Mouse (Mus musculus): ENCODE measurements around the gene Serbp1.
"Not testable (repeated sequence)": the region's sequence is repeated elsewhere in the genome, so short reads cannot be mapped to it uniquely, and the experiment has no call there.

Gene Serbp1

GRCm38 (mm10) chr6:67237977-67238376 lies at the start of gene Serbp1:
Gene Serbp1, plus strand, starts transcription at chr6:67238176.
- DNase-seq (ENCODE audit: low spot score in 2 of 2): no peak

DNA sequence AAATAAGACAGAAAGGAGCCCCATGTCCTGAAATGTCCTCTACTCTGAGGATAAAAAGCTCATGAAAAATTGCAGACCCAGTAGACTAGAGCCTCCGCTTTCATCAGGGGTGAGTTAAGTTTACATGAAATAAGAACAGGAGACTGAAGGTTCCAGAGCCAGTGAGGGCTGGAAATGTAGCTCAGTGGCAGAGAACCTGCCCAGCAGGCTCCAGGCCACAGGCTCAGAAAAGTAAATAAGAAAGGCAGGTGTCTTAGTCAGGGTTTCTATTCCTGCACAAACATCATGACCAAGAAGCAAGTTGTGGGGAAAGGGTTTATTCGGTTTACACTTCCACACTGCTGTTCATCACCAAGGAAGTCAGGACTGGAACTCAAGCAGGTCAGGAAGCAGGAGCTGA lies 44.4 kb upstream of the Serbp1 start:
- DNase-seq (ENCODE audit: low spot score in 2 of 2): no peak

GRCm38 (mm10) chr6:67194606-67195005 lies 43.4 kb upstream of the Serbp1 start:
- DNase-seq (ENCODE audit: low spot score in 2 of 2): no peak

- DNase-seq (ENCODE audit: low spot score in 2 of 2): no peak
These were observed 42.8 kb upstream of the Serbp1 start for GRCm38 (mm10) chr6:67195148-67195611.

DNA sequence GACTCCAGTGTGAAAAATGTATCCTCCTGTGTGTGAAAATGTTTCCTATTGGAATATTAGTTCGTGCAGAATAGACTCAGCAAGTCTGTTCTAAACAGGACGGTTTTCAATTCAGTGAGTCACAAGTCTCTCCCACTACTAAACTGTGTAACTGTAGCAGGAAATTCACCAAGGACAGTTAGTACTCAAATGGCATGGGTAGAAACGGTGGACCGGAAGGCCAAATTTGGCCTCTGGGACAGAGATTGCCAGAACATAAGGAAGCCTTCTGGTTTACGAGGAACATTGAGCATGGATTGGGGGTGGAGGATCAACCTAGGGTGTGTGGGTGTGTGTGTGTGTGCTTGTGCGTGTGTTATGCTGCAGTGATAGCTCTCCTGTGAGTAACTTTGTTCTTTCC lies 41.2 kb upstream of the Serbp1 start:
- no peak for DNase-seq (ENCODE audit: low spot score in 2 of 2)

DNA sequence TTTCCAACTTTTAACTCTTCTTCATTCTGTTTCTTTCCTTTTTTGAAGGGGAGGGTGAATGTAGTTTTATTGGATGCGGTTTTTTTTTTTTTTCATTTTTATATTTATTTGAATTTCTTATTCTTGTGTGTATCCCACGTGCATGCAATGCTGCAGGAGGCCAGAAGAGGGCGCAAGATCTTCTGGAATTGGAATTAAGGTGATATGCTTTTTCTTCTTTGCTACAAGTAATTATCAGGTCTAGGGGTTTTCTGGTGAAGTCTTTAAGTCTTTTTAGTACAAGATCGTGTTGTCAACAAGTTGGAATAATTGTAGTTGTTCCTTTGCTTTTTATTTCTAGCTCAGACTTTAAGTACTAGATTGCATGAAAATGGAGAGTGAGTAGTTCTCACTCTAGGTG lies 39.9 kb upstream of the Serbp1 start:
- peak in 1 of 2 experiments; percentile 56 for DNase-seq (ENCODE audit: low spot score in 2 of 2)

DNA sequence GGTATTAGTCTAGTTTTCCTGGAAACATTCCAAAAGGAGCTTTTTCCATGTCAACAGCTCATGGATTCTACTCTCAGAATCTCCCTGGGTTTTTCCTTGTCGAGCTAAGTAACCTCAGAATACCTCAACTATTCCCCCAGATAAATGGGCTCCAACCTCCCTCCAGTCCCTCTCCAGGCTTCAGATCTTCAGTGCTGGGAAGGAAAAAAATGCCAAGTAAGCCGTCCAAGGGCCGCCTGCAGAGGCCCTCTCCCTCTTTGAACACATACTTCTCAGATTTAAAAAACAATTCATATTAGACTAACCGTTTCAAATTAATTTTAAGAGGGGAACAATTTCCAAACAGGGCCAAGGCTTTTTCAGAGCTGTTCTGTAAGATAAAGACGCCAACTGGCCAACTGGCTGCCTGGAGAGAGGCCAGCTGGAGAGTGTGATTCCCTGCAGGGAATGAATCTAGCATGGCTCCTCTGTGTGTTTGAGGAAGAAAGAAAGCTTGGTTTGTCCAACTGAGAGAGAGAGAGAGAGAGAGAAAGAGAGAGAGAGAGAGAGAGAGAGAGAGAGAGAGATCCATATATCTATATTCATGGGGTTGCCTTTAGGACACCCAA lies 37.2 kb upstream of the Serbp1 start:
- DNase-seq (ENCODE audit: low spot score in 2 of 2): no peak

DNA sequence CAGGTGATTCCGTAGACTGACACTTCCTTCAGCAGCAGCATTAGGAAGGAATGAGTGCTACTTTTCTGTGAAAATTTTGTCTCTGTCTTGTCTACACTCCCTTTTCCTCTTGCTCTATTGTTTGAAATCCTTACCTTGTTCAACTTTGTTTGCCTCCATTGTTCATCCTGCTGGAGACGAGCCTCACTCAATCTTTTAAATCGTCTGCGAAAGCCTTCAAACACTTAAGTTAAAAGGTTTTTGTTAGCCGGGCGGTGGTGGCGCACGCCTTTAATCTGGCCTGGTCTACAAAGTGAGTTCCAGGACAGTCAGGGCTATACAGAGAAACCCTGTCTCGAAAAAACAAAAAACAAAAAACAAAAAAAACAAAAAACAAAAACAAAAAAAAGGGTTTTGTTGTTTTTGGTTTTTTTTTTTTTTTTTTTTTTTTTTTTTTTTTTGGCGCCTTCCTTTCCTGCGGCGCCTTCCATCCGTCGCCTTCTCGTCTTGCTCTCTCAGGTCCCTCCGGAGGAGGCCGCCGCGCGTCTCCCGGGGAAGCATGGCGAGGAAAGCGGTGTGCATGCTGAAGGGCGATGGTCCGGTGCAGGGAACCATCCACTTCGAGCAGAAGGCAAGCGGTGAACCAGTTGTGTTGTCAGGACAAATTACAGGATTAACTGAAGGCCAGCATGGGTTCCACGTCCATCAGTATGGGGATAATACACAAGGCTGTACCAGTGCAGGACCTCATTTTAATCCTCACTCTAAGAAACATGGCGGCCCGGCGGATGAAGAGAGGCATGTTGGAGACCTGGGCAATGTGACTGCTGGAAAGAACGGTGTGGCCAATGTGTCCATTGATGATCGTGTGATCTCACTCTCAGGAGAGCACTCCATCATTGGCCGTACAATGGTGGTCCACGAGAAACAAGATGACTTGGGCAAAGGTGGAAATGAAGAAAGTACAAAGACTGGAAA lies 32.6 kb upstream of the Serbp1 start:
- DNase-seq (ENCODE audit: low spot score in 2 of 2): no peak

DNA sequence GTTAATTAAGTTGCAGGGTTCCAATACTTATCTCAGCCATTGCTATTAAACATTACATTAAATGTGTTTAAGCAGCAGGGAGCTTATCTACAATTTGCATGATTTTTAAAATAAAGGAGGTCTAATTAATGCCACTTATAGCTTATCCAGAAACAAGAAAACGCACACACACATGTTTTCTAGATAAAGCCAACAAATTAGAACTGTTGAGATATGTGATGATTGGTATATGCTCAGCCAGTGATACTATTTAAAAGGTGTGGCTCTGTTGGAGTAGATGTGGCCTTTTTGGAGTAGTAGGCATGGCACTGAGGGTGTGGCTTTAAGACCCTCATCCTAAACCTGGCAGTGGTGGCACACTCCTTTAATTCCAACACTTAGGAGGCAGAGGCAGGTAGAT lies 25.6 kb upstream of the Serbp1 start:
- DNase-seq (ENCODE audit: low spot score in 2 of 2): no peak

GRCm38 (mm10) chr6:67213429-67214098 lies 24.4 kb upstream of the Serbp1 start:
- no peak for DNase-seq (ENCODE audit: low spot score in 2 of 2)

DNA sequence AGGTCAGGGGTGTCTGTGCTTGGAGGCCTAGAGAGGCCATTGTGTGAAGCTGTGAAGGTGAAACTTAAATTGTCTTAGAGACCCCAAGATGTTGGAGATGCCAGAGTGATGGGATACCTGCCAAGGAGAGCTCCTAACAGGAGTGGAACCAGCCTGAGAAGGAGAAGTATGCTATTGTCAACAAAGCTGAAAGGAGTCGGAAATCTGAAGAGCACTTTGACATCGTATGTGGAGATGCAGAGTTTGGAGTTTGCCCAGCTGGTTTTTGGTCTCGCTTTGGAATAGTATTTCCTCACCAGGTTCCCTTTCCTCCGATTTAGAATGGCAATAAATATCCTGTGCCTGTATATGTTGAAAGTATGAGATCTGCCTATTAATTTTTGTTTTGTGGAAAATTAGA lies 20.6 kb upstream of the Serbp1 start:
- DNase-seq (ENCODE audit: low spot score in 2 of 2): no peak

DNA sequence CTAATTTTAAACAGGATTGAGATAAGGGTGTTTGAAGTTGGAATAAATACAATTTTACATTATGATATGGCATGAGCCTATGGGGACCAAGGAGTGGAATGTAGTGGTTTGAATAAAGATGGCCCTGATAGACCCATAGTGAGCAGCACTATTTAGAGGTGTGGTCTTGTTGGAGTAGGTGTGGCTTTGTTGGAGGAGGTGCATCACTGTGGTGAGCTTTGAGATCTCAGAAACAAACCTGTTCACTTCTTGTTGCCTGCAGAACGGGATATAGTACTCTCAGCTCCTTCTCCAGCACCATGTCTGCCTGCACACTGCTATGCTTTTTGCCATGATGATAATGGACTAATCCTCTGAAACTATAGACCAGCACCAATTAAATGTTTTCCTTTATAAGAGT lies 20.1 kb upstream of the Serbp1 start:
- no peak for DNase-seq (ENCODE audit: low spot score in 2 of 2)

- no peak for DNase-seq (ENCODE audit: low spot score in 2 of 2)
These were observed 19.4 kb upstream of the Serbp1 start for GRCm38 (mm10) chr6:67218566-67218965.

DNA sequence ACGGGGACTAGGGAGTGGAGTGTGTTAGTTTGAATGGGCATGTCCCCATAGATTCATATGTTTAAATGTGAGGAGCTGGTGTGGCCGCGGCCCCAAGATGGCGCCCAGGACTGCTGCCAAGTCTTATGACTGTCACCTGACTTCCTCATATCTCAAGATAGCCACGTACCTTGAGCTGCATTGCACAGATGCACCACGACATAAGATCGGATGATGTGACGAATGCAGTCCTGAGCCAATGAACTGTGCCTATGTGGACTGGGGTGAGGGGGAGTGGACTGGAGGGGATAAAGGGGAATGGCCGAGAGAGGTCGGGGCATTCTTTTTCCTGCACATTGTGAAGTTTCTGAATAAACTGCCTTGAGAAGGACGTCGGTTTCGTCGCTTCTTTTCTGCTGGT lies 18.0 kb upstream of the Serbp1 start:
- not testable (repeated sequence) for DNase-seq (ENCODE audit: low spot score in 2 of 2)

- no peak for DNase-seq (ENCODE audit: low spot score in 2 of 2)
These were observed 17.2 kb upstream of the Serbp1 start for GRCm38 (mm10) chr6:67220731-67221130.

DNA sequence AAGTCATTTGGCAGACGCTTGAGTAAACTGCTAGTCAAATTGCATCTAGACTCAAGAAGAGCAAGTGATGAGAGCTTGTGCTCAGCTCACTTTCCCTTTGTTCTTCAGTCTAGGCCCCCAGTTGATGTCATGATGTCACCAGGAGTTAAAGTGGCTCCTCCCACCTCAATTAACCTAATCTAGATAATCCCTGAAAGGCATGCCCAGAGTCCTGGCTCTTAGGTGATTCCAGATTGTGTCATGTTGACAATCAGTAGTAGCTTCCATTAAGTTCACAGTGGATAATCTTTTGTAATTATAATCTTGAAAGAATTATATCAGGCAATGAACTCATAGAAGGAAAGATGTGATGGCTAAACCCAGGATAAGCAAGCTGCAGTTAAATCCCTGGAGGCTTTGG lies 14.9 kb upstream of the Serbp1 start:
- DNase-seq (ENCODE audit: low spot score in 2 of 2): no peak

DNA sequence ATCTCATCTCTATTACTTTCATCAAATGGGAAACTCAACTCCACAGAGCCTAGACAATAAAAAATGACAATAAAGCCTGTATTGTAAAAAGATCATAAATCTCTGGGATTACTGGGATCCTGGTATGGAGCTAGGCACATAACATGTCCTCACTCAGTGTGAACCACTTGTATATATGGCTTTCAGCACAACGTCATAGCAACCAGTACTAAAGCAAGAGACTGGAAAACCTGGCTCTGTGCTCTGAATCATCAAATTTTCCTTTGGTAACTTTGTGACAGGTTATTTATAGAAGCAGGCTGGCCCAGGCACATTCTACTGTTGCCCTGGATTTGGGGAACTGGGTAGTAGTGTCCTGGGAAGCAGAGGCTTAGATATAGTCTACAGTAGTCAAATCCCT lies 14.5 kb upstream of the Serbp1 start:
- DNase-seq (ENCODE audit: low spot score in 2 of 2): no peak

DNA sequence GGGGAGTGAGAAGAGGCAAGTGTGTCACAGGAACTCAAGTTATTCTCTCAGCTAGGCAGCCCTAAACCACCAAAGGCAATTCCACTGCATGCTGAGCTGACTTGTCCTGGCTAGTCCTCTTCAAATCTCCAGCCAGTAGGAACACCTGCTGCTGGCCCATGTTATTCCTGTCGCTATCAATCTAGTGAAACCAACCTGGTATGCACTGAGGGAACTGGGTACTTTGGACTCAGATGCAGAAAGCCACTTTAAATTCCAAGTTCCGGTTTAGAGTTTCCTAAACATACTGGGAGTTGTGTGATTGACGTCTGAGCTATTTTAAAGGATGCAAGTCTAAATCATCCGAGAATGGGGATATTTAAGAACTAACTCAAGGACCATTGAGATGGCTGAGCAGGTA lies 11.7 kb upstream of the Serbp1 start:
- no peak for DNase-seq (ENCODE audit: low spot score in 2 of 2)

GRCm38 (mm10) chr6:67228459-67229107 lies 9.4 kb upstream of the Serbp1 start:
- DNase-seq (ENCODE audit: low spot score in 2 of 2): no peak

- DNase-seq (ENCODE audit: low spot score in 2 of 2): no peak
These were observed 8.5 kb upstream of the Serbp1 start for GRCm38 (mm10) chr6:67229521-67229920.

DNA sequence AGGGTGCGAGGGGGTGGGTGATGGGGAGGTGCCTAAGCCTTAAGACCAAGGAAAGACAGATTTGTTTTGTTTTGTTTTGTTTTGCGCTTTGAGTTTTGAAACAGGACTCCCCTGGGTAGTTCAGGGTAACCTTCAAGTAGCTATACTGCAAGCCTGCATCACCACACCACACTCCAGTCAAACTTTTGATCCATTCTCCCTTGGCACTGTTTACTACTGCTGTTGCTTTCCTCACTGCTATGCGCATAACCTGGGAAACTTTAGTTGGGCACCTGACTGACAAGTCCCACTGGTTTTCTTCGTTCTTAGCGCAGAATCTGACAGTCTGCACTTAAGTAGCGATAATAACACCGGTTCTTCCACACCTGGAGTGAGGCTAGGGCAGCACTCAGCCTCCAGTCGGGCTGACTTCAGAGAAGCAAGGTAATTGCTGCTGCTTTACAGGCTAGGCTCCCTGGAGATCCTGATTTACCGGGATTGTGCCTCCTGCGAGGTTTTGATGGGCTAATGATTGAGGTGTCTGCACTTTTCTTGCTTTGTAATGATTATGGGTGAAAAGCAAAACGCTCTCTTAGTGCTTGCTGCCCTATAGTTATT lies 8.0 kb upstream of the Serbp1 start:
- no peak for DNase-seq (ENCODE audit: low spot score in 2 of 2)

DNA sequence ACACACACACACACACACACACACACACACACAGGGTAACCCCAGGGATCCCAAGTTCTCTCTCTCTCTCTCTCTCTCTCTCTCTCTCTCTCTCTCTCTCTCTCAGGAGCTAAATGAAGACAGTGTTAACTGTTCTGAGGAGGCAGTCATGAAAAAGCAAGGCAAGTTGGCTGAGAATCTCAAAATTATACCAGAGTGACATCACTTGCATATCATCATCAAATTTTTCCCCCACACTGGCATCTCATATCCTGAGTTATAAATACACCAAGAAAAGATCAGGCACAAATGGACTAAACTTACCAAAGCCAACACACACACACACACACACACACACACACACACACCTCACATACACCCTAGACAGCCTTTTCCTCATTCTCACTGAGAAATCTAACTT lies 7.0 kb upstream of the Serbp1 start:
- no peak for DNase-seq (ENCODE audit: low spot score in 2 of 2)

All from thymus, postnatal 10 days (tissue).